In the genomic region with DNA sequence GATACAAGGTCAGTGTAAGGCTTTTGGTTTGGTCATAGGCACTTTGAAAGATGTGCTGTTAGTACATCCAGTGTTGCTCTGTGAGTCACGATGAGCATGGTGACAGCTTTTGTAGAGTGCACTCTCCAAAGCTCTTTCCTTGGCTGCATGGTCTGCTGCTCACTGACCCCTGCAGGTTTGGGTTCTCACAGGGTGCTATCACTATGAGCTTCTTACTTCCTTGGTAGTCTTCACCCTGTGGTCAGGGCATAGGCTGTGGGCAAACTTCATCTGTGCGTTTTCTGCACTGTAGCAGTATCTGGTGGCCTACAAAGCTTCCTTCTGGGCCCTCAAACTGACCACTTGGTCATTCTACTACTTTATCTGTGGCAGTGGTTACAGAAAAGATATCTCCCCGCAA, we compare ENCODE assay signal across 22 mouse cellular contexts.
DNase-seq lines count a peak whose midpoint lies in the region; ATAC-seq lines count a peak whose summit lies in the region.
"Had no signal": no experiment of that assay in that cellular context is flagged by ENCODE, and none has a peak within 500 bp of the region (broad histone marks: within the 10 kb centered on the region; RNA-seq: fewer than 3 reads in every experiment).

No protein-coding gene starts in this region.

- H3K4me3 ChIP-seq in heart, embryonic 12.5 days, result no peak overlapping the region
- H3K4me3 ChIP-seq in megakaryocyte, embryonic 14.5 days (replicated peaks), result peak overlapping the region; percentile 59
- H3K4me3 ChIP-seq: embryonic facial prominence, embryonic 13.5 days; embryonic facial prominence, embryonic 15.5 days; erythroblast, embryonic 14.5 days; forebrain, embryonic 10.5 days; forebrain, embryonic 12.5 days had no signal

- DNase-seq in heart, adult 11 months, result peak; percentile 61
- DNase-seq in neural tube, embryonic 10.5 days (ENCODE audit: extremely low spot score, low spot score), result no peak
- DNase-seq in frontal cortex, postnatal 36 days (ENCODE audit: low spot score in 2 of 2), result no peak
- DNase-seq: adrenal gland, adult 8-10 months; adrenal gland, postnatal 14 days; adrenal gland, postnatal 36 days; cerebellum, adult 11-12 months; cerebellum, adult 2 months; cerebellum, adult 9-10 months; cerebellum, postnatal 10 days; embryo, embryonic 11 days had no signal

- H3K9ac ChIP-seq in heart, embryonic 12.5 days, result no peak overlapping the region
- H3K9ac ChIP-seq: embryonic facial prominence, embryonic 13.5 days; embryonic facial prominence, embryonic 15.5 days; forebrain, embryonic 12.5 days had no signal

- no peak for ATAC-seq in heart, embryonic 12.5 days (ENCODE audit: insufficient number of reproducible peaks, low FRiP score)
- ATAC-seq in megakaryocyte, adult 5-6 weeks (ENCODE audit: poor library complexity, severe bottlenecking), result no peak
- ATAC-seq in common myeloid progenitor, adult 5-6 weeks (replicated peaks; ENCODE audit: low read depth, poor library complexity, severe bottlenecking), result 0 out of 2 replicates have a peak, but pooled peaks have one; percentile 18
- ATAC-seq: activated CD4-positive, CD25-positive, alpha-beta regulatory T cell, adult 4 months; forebrain, embryonic 14.5 days had no signal

- peaks cover 37% of the 10 kb centered on the region for H3K4me1 ChIP-seq in heart, embryonic 12.5 days (replicated peaks)
- H3K4me1 ChIP-seq in megakaryocyte, embryonic 14.5 days, result peaks cover 77% of the 10 kb centered on the region

- no peaks in the 10 kb centered on the region for H3K9me3 ChIP-seq in heart, embryonic 12.5 days (replicated peaks)
- H3K9me3 ChIP-seq in megakaryocyte, embryonic 14.5 days, result no peaks in the 10 kb centered on the region
- H3K9me3 ChIP-seq: embryonic facial prominence, embryonic 13.5 days; embryonic facial prominence, embryonic 15.5 days; forebrain, embryonic 10.5 days; forebrain, embryonic 12.5 days had no signal

- 51% methylated on average over 3 of the region's 3 CpGs for WGBS in heart, embryonic 12.5 days

- no peak overlapping the region for H3K4me2 ChIP-seq in heart, embryonic 12.5 days
- H3K4me2 ChIP-seq: embryonic facial prominence, embryonic 13.5 days; embryonic facial prominence, embryonic 15.5 days; forebrain, embryonic 12.5 days had no signal

- H3K36me3 ChIP-seq in heart, embryonic 12.5 days, result 0 out of 2 replicates have a peak, but pooled peaks cover 2% of the 10 kb centered on the region
- H3K36me3 ChIP-seq in megakaryocyte, embryonic 14.5 days (replicated peaks; ENCODE audit: low read length), result peaks cover 22% of the 10 kb centered on the region
- H3K36me3 ChIP-seq: embryonic facial prominence, embryonic 15.5 days; forebrain, embryonic 12.5 days had no signal

- no peaks in the 10 kb centered on the region for H3K27me3 ChIP-seq in heart, embryonic 12.5 days (replicated peaks)
- H3K27me3 ChIP-seq in megakaryocyte, embryonic 14.5 days (replicated peaks), result no peaks in the 10 kb centered on the region
- H3K27me3 ChIP-seq: embryonic facial prominence, embryonic 13.5 days; embryonic facial prominence, embryonic 15.5 days; forebrain, embryonic 12.5 days had no signal

- H3K27ac ChIP-seq in heart, embryonic 12.5 days (ENCODE audit: poor library complexity, severe bottlenecking), result no peak overlapping the region
- H3K27ac ChIP-seq: embryonic facial prominence, embryonic 13.5 days; embryonic facial prominence, embryonic 15.5 days; forebrain, embryonic 10.5 days; forebrain, embryonic 12.5 days had no signal
